Mouse (Mus musculus): ENCODE measurements around the gene Mrpl12. TPM values are rescaled to one million over a fixed set of nuclear protein-coding genes. Genes with fewer than 3 reads are reported as not detected.

The Mrpl12 gene
- total and polyA plus RNA-seq, 3 experiments: 60.3 to 363 (median 267) TPM

DNA sequence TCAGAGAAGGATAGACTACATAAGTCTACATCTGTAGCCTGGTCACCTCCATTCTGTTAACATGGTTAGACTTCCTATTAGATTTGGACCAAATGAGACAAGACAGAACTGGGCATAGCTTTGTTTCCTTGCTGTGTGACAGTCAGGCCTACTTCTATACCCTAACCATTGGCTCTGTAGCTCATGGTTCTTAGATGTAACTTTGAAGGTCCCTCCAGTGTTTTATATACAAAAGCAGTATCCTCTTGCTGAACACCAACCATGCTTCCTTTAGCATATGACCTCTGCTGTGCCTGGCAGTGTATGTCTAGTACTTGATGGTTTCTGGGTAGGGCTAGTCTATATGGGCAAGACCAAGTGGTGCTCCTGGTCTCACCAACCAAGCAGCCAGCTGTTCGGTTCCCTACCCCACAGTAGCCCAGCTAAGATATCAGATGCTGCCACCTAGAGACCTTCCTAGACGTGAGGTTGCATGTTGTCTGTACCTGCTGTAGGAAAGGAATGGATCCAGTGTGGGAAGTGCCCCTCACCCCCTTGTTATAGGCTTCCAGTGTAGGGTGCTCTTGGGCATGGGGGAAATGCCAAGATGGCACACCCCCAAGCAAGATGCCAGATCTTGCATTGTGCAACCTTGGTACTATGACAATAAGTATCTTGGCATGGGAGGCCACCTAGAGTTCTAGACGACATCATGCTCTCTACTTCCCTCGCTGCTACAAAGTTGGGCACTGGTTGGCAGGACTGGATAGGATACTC lies 6.1 kb downstream of the Mrpl12 start:
- in situ Hi-C loops (cut with MboI; ENCODE audit: low pct_ligation_motif_present, low pct_unique_long_range_greater_than_20kb, low sequenced_read_pairs): no loop called here
- peaks cover 45 to 74% of the 10 kb centered on the region in 2 experiments for H3K36me3 ChIP-seq (replicated peaks in 1 of 2; ENCODE audit: control insufficient read depth in 1 of 2, insufficient read depth in 1 of 2, low read length in 1 of 2)
- H3K4me3 ChIP-seq (replicated peaks in 1 of 3; ENCODE audit: low read depth in 2 of 3, low read length in 2 of 3, poor library complexity in 1 of 3): no peak overlapping the region
- TF ChIP-seq PAX5 (IDR thresholded peaks at IDR 0.05; ENCODE audit: low read length): no peak
- TF ChIP-seq POLR2A (IDR thresholded peaks at IDR 0.05; ENCODE audit: low read depth, low read length): no peak; the same call in 1 of the 2 replicates
- peak; percentile 73; the same call in 1 of the 2 replicates for TF ChIP-seq POLR2AphosphoS2 (IDR thresholded peaks at IDR 0.05; ENCODE audit: low read depth, low read length)
- dilution Hi-C loops (cut with MboI; ENCODE audit: extremely low pct_ligation_motif_present, extremely low pct_unique_long_range_greater_than_20kb, low sequenced_read_pairs): no loop called here
- no peak overlapping the region for H3K27ac ChIP-seq (ENCODE audit: insufficient read depth, low read depth)
- H3K4me1 ChIP-seq (ENCODE audit: control insufficient read depth in 1 of 2, insufficient read depth in 2 of 2): peaks cover 21 to 59% of the 10 kb centered on the region in 2 experiments
- no peak overlapping the region for H3K9ac ChIP-seq (ENCODE audit: insufficient read depth, low read depth)
- no peaks in the 10 kb centered on the region for H3K27me3 ChIP-seq (replicated peaks)
- no peak for DNase-seq (ENCODE audit: extremely low read depth)
- H3K9me3 ChIP-seq (replicated peaks; ENCODE audit: low read length): no peaks in the 10 kb centered on the region
- peaks cover 19% of the 10 kb centered on the region for H3K79me2 ChIP-seq (replicated peaks; ENCODE audit: control insufficient read depth, extremely low read depth, insufficient read depth, poor library complexity, severe bottlenecking)
- no peak overlapping the region for H3K4me2 ChIP-seq (ENCODE audit: insufficient read depth, low read depth, poor library complexity, severe bottlenecking)

DNA sequence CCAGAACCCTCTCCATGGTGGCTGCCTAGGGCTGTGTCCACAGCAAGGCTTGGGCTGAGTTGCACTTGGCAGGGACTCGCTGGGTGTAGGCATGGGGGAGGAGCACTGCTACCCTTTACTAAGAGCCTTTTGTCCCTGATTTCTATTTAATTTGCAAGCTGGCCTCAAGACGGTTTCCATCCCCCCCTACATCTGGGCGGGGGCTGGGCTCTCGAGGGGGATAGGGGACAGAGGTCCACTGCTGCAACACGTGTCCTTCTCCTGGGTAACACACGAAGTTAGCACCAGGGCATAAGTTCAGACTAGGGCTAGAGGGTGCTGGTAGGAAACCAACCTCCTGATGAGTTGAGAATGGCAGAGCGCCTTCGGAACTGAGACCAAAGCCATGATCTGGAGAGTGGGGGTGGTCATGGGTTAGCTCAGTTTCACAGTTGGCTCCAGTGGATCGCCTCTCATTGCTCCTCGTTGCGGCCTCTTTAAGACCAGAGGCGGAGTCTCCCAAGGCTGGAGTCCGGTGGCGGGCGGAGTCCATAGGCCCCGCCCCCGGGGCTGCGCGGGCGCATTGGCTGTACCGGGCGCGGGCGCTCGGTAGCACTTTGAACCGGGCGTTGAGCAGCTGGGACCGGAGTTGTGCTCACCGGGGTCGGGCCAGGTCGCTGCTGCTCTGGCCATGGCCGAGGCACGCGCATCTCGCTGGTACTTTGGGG lies 7.1 kb downstream of the Mrpl12 start, which contains the start of gene Slc25a10:
Slc25a10 (plus strand) TSS at position 524 of the 707 bp plus-strand sequence.
- H3K4me3 ChIP-seq (replicated peaks in 1 of 3; ENCODE audit: low read depth in 2 of 3, low read length in 2 of 3, poor library complexity in 1 of 3): peak within 1 kb of the TSS; percentile 73 to 87 (median 75)

More for the DNA sequence above, 7.1 kb downstream of the Mrpl12 start, which contains the start of gene Slc25a10:
- H3K27ac ChIP-seq (ENCODE audit: insufficient read depth, low read depth): peak within 1 kb of the TSS; percentile 45
- peak within 1 kb of the TSS; percentile 71 for H3K9ac ChIP-seq (ENCODE audit: insufficient read depth, low read depth)
- H3K79me2 ChIP-seq (replicated peaks; ENCODE audit: control insufficient read depth, extremely low read depth, insufficient read depth, poor library complexity, severe bottlenecking): peaks cover 9% of the 10 kb centered on the region
- H3K9me3 ChIP-seq (replicated peaks; ENCODE audit: low read length): no peaks in the 10 kb centered on the region
- H3K4me1 ChIP-seq (ENCODE audit: control insufficient read depth in 1 of 2, insufficient read depth in 2 of 2): peaks cover 15 to 50% of the 10 kb centered on the region in 2 experiments
- no peaks in the 10 kb centered on the region for H3K27me3 ChIP-seq (replicated peaks)
- in situ Hi-C loops (cut with MboI; ENCODE audit: low pct_ligation_motif_present, low pct_unique_long_range_greater_than_20kb, low sequenced_read_pairs): no loop called here
- dilution Hi-C loops (cut with MboI; ENCODE audit: extremely low pct_ligation_motif_present, extremely low pct_unique_long_range_greater_than_20kb, low sequenced_read_pairs): no loop called here
- H3K36me3 ChIP-seq (replicated peaks in 1 of 2; ENCODE audit: control insufficient read depth in 1 of 2, insufficient read depth in 1 of 2, low read length in 1 of 2): peaks cover 46 to 76% of the 10 kb centered on the region in 2 experiments
- H3K4me2 ChIP-seq (ENCODE audit: insufficient read depth, low read depth, poor library complexity, severe bottlenecking): peak within 1 kb of the TSS; percentile 61
- TF ChIP-seq MAFK (IDR thresholded peaks at IDR 0.05; ENCODE audit: insufficient replicate concordance, low read length) (no peak), RAD21 (IDR thresholded peaks at IDR 0.05; ENCODE audit: low read depth, low read length) (no peak), USF2 (conservative IDR thresholded peaks at IDR 0.05; ENCODE audit: low read depth, low read length) (peak; percentile 9; the same call in 1 of the 2 replicates), MAX (IDR thresholded peaks at IDR 0.05; ENCODE audit: low read length) (peak; percentile 59), EP300 (IDR thresholded peaks at IDR 0.05; ENCODE audit: low read length) (no peak; the same call in 1 of the 2 replicates), POLR2A (IDR thresholded peaks at IDR 0.05; ENCODE audit: low read depth, low read length) (peak; percentile 78), JUND (conservative IDR thresholded peaks at IDR 0.05; ENCODE audit: low read depth, low read length) (no peak), MXI1 (IDR thresholded peaks at IDR 0.05; ENCODE audit: low read depth, low read length) (peak; percentile 8; the same call in 1 of the 2 replicates), JUN (IDR thresholded peaks at IDR 0.05; ENCODE audit: insufficient read depth, low read depth, low read length) (no peak), MYC (IDR thresholded peaks at IDR 0.05; ENCODE audit: low read depth, low read length) (no peak), ZMIZ1 (IDR thresholded peaks at IDR 0.05; ENCODE audit: low read depth, low read length) (peak; percentile 88), CHD1 (IDR thresholded peaks at IDR 0.05; ENCODE audit: low read depth, low read length) (no peak), ZC3H11A (IDR thresholded peaks at IDR 0.05; ENCODE audit: low read depth, low read length) (no peak), TBP (conservative IDR thresholded peaks at IDR 0.05; ENCODE audit: low read depth, low read length) (0 out of 2 replicates have a peak, but pooled peaks have one; percentile 44), UBTF (IDR thresholded peaks at IDR 0.05; ENCODE audit: low read depth, low read length) (no peak), SIN3A (IDR thresholded peaks at IDR 0.05; ENCODE audit: low read length) (peak; percentile 84; the same call in 1 of the 2 replicates), POLR2AphosphoS2 (IDR thresholded peaks at IDR 0.05; ENCODE audit: low read depth, low read length) (0 out of 2 replicates have a peak, but pooled peaks have one; percentile 71), IRF4 (IDR thresholded peaks at IDR 0.05; ENCODE audit: low read depth, low read length) (no peak), NELFE (IDR thresholded peaks at IDR 0.05; ENCODE audit: low read depth, low read length) (peak; percentile 80), HCFC1 (IDR thresholded peaks at IDR 0.05; ENCODE audit: low read depth, low read length) (peak; percentile 30), TCF12 (IDR thresholded peaks at IDR 0.05; ENCODE audit: low read depth, low read length) (peak; percentile 50; the same call in 1 of the 2 replicates), NRF1 (IDR thresholded peaks at IDR 0.05; ENCODE audit: low read depth, low read length) (peak; percentile 87), CHD2 (IDR thresholded peaks at IDR 0.05; ENCODE audit: low read length) (peak; percentile 54; the same call in 1 of the 2 replicates), ZNF384 (IDR thresholded peaks at IDR 0.05; ENCODE audit: low read depth, low read length) (no peak)
- peak; percentile 85 for DNase-seq (ENCODE audit: extremely low read depth)
